Mouse (Mus musculus): ENCODE data around the gene Ksr2. TPM values are rescaled to one million over a fixed set of nuclear protein-coding genes. Genes with fewer than 3 reads are reported as not detected.

Gene Ksr2
- total RNA-seq, 2 experiments from 2014 or later, result 0.16 to 0.27 TPM

DNA sequence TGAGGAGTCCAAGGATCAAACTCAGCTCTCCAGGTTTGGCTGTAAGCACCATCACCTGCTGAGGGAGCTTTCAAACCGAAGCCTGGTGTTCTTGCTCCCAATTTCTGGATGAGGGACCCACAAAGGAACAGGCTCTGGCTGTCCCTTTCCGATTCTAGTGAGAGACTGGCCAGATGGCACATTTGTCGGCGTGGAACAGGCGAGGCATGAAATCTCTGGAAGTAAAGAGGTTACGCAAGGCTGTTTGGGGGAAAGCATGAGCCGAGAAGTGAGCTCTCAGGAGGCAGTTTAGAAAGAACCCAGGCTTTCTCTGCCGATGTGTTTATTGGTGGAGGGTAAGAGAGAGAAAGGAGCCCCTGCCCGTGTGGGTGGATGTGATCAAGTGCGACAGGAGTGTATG, 109.2 kb downstream of the Ksr2 start:
- no peak for DNase-seq

GRCm38 (mm10) chr5:117530991-117531390, 117.2 kb downstream of the Ksr2 start:
- DNase-seq, result no peak

DNA sequence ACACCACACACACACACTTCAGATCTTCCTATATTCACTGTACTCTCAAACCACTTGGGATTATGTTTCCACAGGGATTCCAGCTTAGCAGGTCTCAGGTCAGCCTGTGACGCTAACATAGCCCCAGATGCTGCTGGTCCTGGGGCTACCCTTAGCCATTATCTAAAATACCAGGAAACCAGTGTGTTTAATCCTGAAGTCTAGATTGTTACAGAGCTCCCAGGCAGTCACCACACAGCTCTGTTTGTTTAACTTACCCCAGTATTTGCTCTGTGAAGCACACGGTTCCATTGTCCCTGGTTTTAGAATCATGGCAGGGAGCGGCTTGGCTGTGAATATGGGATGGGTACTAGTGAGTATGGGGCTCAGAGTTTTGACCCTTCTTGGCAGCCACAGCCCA, 125.4 kb downstream of the Ksr2 start:
- DNase-seq, result no peak

- DNase-seq, result no peak
Measured at GRCm38 (mm10) chr5:117541654-117542053, 127.9 kb downstream of the Ksr2 start.

DNA sequence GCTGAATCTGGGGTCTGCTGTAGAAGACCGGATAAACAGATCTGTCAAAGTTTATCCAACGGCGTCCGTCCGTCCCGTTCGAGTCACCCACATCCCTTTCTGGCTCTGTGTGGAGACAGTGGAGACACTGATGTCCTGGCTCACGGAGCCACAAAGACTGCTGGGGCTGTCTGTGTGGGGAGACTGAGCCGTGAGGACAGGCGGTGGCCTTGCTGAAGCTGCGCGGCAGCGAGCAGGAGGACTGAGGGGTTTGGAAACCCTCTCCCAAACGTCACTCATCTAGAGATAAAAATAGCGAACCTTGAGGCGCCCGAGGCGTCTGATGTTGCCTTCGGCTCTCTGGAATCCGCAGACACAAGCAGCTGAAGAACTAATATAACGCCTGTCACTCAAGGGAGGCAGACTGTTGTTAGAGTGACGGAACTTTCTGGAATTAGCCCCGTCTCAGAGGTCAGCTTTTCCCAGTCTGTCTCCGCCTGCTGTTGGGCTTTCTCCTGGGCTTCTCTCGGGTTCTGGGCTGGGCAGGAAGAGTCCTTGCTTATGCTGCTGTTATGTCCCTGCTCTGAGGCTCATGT, 133.0 kb downstream of the Ksr2 start:
- DNase-seq, result peak; percentile 11

DNA sequence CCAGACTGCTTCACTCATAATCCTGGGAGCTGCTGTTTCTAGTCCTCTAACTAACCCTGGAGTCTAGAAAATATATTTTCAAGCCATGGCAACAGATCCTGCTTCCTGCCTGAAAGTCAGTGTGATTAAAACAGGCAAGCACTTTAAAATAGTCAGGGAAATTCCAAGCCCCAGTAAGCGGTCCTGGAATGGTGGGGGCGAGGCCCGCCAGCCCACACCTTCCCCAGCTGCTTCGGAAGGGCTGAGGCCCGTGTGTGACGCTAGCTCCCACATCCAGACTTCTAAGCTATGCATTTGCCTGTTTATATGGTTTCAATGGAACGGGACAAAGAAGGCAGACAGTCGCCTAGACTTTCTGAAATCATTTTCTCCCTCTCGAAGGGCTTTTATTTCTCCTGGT, 137.2 kb downstream of the Ksr2 start:
- no peak for DNase-seq

DNA sequence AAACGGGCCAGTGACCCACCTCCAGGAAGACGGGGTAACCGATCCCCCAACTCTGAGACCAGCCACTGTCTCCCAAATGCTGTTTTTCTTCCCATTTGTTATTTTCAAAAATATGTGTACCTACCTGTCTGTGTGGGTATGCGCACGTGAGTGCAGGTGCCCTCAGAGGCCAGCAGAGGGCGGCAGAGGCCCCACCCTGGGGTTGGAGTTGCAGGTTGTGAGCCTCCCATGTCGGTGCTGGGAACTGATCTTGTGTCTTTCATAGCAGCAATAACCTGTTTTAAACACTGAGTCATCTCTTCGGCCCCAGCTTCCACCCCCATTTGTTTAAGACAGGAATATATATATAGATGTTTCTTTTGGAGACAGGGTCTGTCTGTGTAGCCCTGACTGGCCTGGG, 138.3 kb downstream of the Ksr2 start:
- DNase-seq, result no peak

DNA sequence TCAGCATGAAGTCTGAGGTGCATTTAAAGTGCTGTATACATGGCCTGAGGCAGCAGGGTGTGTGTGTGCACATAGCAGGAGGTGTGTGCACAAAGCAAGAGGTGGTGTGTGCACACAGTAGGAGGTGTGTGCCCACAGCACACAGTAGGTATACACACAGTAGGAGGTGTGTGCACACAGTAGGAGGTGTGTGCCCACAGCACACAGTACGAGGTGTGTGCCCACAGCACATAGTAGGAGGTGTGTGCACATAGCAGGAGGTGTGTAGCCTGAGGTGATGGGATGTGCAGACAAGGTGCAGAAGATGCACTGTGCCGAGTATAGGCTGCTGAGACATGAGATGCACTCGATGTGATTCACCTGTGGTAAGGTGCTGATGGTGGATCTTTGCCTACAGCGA, 140.7 kb downstream of the Ksr2 start:
- DNase-seq, result no peak

DNA sequence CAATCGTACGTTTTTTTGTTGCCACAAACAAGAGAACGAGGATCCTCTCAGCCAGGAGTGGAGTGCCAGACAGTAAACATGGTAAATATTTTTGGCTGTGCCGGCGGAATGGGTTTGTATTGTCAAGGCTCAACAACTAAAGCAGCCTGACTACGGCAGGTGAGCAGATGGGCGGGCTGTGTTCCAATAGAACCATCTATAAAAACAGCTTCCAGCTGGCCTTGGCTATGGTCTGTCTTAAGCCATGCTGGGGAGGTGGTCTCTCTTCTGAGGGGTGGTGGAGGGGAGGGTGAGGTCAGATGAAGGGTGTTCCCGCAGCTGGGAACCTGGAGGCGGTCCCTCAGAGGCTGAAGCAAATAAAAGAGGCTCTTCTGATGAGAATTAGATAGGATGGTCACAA, 142.8 kb downstream of the Ksr2 start:
- no peak for DNase-seq

GRCm38 (mm10) chr5:117561080-117561479, 147.3 kb downstream of the Ksr2 start:
- no peak for DNase-seq

DNA sequence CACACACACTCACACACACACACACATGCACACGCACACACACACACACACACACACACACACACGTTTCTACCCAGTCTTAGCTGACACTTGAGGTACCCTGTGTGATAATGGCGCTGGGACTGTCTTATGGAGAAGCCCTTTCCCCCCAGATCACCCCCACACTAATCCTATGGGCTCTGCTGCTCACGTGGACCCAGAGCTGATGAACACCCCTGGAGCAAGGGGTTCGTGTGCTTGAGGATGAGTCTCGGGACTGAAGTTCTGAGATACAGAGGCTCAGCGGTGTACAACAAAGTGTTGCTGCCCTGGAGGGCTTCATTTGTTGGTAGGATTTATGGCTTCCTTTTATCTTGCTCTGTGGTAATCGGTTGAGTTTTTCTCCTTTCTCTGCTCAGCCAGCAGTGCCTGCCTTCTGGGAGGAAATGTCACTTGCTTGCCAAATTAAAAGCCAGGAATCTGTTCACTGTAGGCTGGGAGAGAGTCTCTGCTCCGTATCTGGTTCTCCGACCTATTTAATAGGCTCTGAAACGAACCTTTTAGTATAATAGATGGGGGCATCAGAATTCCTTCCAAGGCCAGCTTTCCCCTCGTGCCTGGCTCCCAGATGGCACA, 152.4 kb downstream of the Ksr2 start:
- no peak for DNase-seq

DNA sequence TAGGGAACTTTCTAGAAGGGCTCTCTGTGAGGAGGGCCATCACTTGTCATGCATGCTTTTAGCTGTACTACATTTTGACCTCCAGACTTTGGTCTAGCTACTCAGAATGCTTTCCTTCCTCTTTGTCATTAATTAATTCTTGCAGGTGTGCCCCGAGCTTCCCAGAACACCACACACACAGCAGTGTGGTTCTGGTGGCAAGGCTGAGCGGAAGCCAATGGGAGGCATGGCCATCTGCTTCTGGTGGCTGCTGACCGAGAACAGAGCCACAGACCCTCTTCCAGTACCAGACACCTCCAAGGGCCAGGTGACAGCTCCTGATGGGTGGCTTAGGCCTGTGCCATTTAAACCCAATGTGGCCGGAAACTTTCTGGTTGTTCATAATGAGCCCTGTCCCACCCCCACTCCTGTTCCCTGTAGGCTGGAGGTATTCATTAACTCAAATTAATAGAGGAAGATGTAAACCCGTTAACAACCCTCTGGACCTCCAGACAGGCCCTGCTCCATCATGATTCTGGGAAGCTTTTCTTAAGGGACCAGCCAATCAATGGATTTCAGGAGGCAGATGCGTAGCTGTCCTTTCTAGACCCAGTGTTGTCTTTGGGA, 155.5 kb downstream of the Ksr2 start:
- DNase-seq, result no peak

DNA sequence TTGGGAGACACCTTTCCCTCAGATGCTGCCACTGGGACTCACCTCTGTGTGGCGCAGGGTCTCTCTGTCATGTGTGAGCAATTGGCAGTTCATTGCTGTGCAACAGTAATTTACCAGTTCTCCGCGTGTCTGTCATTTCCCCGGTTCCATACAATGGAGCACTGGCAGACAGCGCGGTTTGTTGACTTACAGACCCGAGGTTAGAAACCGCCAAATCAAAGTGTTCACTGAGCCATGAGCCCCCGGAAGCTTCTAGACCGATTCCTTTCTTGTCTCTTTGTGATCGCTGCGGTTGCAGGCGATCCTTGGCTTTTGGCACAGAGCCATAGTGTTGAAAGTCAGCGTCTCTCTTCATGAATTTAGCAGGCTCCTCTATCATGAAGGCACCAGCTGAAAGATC, 158.6 kb downstream of the Ksr2 start:
- no peak for DNase-seq

DNA sequence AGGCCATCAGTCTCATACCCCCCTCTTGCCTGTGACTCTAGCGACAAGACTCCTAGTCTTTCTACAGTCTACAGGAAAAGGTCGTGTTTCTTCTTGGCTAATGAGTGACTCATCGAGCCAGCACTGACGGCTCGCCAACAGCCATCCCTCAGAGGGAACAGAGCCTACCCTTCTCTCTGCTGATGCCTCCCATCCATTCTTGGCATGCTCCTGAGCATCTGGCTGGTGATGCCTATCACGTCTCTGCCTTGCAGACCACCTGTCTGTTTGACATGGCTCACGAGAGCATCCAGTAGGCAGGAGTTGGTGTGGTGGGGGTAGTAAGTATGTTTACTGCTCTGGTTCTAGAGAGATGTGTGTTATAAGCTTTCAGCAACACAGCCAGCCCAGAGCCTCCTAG, 161.1 kb downstream of the Ksr2 start:
- DNase-seq, result peak; percentile 14

DNA sequence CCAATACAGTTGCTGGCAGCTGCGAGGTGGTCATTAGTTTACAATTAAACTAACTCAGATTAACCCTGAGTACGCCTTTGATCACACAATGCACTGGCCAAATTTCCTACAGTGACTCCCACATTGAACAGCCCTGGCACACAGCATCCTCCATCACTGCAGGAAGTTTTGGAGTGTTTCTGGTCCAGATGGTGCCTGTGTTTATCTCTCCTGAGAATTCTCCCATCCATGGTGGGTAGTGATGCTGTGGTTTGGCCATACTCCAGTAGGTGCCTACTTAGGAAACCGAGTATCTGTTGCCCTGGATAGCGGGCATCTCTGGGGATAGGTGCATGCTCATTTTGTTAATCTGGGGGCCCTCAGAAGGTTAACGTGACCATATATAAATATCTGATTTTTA, 163.8 kb downstream of the Ksr2 start:
- no peak for DNase-seq

DNA sequence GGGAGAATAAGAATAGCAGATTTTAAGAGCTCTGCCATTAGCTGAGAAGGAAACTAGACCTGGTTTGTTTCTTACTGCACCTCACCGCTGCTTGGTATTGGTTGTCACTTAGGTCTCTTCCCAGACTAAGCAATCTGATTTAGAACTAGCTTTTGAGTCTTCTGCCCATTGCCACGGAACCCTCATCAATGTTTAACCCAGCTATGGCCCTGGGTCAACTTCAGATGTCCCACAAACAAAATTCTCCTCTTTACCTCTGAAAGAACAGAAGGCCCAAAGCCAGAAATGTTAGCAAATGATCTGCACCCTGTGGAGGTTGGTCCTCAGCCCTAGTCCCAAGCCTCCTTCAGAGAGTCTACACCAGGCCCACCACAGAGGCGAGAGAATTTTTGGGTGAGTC, 167.9 kb downstream of the Ksr2 start:
- DNase-seq, result no peak

DNA sequence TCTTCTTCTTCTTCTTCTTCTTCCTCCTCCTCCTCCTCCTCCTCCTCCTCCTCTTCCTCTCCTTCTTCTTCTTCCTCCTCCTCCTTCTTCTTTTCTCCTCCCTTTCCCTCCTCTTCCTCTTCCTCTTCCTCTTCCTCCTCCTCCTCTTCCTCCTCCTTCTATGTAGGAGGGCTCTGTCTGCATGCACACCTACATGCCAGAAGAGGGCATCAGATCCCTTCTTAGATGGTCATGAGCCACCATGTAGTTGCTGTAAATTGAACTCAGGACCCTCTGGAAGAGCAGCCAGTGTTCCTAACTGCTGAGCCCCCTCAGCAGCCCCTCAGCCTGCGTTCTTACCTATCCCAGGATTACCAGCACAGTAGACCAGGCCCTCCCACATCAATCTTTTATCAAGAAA, 170.6 kb downstream of the Ksr2 start:
- no peak for DNase-seq

- no peak for DNase-seq
Measured at GRCm38 (mm10) chr5:117589266-117589665, 175.5 kb downstream of the Ksr2 start.

DNA sequence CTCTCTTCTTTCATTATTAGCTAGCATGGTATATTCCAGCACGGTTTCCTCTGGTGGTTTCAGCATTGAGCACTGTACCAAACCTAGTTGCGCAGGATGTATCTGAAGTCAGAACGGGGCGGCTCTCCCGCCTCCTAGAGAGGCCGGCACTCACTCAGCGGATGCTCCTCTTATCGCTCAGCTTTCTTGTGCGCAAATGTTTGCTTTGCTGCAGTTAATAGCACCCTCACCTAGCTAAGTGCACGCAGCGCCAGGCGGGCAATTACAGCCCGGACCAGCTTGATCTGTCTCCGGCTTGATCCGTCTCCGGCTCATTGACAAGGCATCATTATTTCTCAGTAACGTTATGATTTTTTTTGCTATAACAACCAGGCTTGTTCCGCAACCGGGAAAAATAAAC, 179.5 kb downstream of the Ksr2 start:
- DNase-seq, result no peak

GRCm38 (mm10) chr5:117596803-117597202, 183.0 kb downstream of the Ksr2 start:
- no peak for DNase-seq

DNA sequence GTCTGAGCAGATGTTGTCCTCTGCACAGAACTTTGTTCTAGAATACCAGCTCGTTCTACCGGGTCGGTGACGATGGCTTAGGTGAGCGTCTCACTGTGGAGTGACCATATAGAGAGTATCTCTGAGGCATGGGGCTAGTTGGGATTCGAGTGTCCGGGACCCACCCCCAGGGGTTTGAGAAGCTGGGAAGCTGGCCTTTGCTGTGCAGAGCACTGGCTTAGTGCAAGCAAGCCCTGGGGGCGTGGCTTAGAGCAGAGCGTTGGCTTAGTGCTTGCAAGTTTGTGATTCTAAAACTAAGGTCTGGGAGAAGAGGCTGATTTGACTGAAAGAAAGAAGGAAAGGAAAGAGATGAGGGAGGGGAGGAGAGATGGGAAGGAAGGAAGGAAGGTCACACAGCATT, 188.2 kb downstream of the Ksr2 start:
- DNase-seq, result no peak

DNA sequence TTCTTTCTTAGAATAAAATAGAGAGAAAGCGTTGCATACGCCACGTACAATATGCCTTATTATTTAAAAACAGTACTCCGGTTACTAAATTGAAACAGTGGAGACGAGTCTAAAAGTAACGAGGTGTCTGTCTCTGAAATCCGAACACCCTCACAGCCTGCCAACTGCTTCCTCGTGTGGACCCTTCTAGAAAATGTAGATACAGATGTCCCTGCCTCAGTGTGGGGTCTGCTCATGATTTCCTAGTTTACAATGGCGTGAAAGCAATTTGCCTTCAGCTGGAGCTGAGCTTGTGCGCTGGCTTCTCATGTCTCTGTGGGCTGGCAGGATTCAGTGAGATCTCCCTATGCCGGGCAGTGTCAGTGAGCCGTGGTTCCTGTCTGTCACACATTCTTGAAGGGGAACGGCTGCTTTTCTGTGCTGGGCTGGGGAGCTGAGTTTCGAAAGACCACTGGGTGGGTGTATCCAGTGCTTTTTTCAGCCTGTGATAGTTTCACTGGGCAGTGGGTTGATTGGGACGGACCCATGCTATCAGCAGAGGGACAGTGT, 194.0 kb downstream of the Ksr2 start:
- no peak for DNase-seq

DNA sequence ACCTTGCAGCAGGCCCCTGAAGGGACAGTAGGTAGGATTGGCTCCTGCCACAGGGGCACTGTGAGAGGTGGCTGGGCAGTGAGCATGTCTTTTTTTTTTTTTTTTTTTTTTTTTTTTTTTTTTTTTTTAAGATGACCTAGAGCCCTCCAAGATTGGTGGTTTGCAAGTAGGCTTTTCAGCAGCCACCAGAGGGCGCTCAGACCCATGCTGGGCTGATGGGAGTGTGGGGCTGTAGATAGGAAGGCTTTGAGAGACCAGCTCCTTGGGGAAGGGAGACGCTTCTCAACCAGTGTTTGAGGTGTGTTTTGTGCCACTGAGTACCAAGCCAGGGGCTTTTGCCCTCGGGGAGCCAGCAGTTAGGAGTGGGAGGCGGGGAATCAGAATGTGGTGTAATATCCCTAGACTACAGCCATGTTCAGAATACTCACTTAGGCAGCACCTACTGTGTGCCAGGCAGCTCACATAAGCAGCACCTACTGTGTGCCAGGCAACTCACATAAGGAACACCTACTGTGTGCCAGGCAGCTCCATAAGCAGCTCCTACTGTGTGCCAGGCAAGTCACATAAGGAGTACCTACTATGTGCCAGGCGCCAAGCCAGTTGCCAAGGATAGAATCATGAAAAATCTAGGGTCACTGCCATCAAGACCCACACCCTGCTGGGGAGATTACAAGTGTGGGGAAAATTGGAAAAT, 200.7 kb downstream of the Ksr2 start:
- DNase-seq, result peak; percentile 86

Data from gastrocnemius, postnatal 10 days (tissue).